Mouse (Mus musculus) right cerebral cortex, postnatal 36 days (tissue): Measurements from ENCODE around the gene Lamp3.
"Not testable (repeated sequence)": the region's sequence is repeated elsewhere in the genome, so short reads cannot be mapped to it uniquely, and the experiment has no call there.

Experiments
- DNase-seq, 2 experiments: peaks; one replicate each; pipeline ENCODE4 v3.0.0; 2022; ENCODE audit warnings: low spot score in 2 of 2, mixed read lengths in 1 of 2

Gene Lamp3

GRCm38 (mm10) chr16:19706216-19706615 is at the start of gene Lamp3:
TSS of gene Lamp3 (minus strand) at chr16:19706375.
- DNase-seq: no peak

GRCm38 (mm10) chr16:19732896-19733295 is 26.7 kb upstream of the Lamp3 start:
- DNase-seq: no peak

- not testable (repeated sequence) for DNase-seq
Measured at GRCm38 (mm10) chr16:19724139-19724538, 18.0 kb upstream of the Lamp3 start.

GRCm38 (mm10) chr16:19720959-19721358 is 14.8 kb upstream of the Lamp3 start:
- no peak for DNase-seq

- no peak for DNase-seq
Measured at GRCm38 (mm10) chr16:19707381-19707780, 1.2 kb upstream of the Lamp3 start.

- DNase-seq: no peak
Measured at GRCm38 (mm10) chr16:19699207-19699606, 7.0 kb downstream of the Lamp3 start.

GRCm38 (mm10) chr16:19670768-19671357 is 35.3 kb downstream of the Lamp3 start:
- no peak for DNase-seq

GRCm38 (mm10) chr16:19666312-19666711 is 39.9 kb downstream of the Lamp3 start:
- DNase-seq: no peak

- no peak for DNase-seq
Measured at GRCm38 (mm10) chr16:19629816-19630215, 76.4 kb downstream of the Lamp3 start, which contains the start of gene Olfr171. TSS of gene Olfr171 (minus strand) at chr16:19629916.

GRCm38 (mm10) chr16:19611782-19612181 is 94.4 kb downstream of the Lamp3 start, which contains the start of gene Olfr170:
TSS of gene Olfr170 (minus strand) at chr16:19611882.
- not testable (repeated sequence) for DNase-seq
